Mouse (Mus musculus): Measurements from ENCODE around the gene Micall1. TPM values are rescaled to one million over a fixed set of nuclear protein-coding genes. Genes with fewer than 3 reads are reported as not detected.

Micall1 gene
- polyA plus RNA-seq, 1 experiment from 2014 or later, result 12.8 TPM

DNA sequence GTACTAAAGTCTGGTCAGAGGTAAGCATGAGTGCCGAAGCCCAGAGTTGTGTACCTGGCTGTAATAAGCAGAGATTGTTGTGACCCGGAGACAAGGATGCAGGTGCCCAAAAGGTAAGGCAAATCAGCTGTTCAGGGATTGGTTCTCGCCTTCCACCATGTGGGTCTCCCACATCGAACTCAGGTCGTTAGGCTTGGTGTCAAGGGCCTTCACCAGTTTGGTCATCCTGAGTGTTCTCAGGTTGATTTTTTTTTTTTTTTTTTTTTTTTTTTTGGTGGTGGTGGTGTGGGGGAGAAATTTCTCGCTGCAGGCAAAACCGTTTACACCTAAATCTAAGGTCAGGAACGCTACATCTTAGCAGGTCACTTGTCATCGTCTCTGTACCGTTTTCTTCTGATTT lies 34.3 kb upstream of the Micall1 start:
- H3K36me3 ChIP-seq, result peaks cover 31% of the 10 kb centered on the region
- H3K9me3 ChIP-seq, result no peaks in the 10 kb centered on the region
- peak overlapping the region; percentile 85 for H3K4me3 ChIP-seq
- 37% methylated on average over 10 of the region's 10 CpGs for WGBS
- H3K27ac ChIP-seq, result peak overlapping the region; percentile 86
- peaks cover 20% of the 10 kb centered on the region for H3K4me1 ChIP-seq
- H3K4me2 ChIP-seq, result peak overlapping the region; percentile 93
- H3K9ac ChIP-seq, result peak overlapping the region; percentile 87
- H3K27me3 ChIP-seq, result no peaks in the 10 kb centered on the region
- ATAC-seq (ENCODE audit: insufficient number of reproducible peaks, insufficient read depth, low FRiP score, low TSS enrichment, low read depth), result no peak

DNA sequence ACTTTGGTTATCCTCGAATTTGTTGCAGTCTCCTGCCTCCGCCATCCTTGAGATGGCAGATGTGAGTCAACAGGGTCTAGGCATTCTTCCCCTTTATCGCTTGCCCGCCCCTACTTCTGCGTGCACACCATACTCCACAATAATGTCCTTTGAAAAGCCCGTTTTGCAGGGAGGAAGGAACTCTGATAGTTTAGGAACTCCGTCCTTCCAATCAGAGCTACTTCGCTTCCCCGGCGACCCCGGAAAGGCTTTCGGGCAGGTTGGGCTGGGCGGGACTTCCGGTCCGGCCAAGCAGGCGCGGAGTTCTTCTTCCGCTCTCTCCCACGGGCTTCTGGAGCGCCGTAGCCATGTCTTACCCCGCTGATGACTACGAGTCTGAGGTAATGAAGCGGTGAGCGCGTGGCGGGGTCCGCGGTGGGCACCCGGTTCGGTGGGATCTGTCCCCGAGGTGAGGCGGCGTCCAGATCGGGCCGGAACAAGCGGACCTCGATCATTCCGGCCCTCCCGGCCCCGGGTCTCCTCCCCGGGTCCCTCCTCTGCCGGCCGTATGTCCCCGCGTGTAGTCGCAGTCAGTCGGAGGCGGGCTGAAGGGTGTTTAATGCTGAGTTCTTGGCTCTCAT lies 33.7 kb upstream of the Micall1 start, which contains the start of gene Eif3l:
TSS of gene Eif3l (plus strand) at position 267 of the 620 bp plus-strand sequence.
- peak; percentile 57; the same call in 1 of the 2 replicates for ATAC-seq (ENCODE audit: insufficient number of reproducible peaks, insufficient read depth, low FRiP score, low TSS enrichment, low read depth)
- Histone ChIP-seq H3K4me1 (peaks cover 20% of the 10 kb centered on the region), H3K9ac (peak within 1 kb of the TSS; percentile 87), H3K27me3 (no peaks in the 10 kb centered on the region), H3K4me3 (peak within 1 kb of the TSS; percentile 85), H3K36me3 (peaks cover 37% of the 10 kb centered on the region), H3K27ac (peak within 1 kb of the TSS; percentile 86), H3K9me3 (no peaks in the 10 kb centered on the region), H3K4me2 (peak within 1 kb of the TSS; percentile 93)
- WGBS, result under 1% methylated on average over 49 of the region's 49 CpGs

DNA sequence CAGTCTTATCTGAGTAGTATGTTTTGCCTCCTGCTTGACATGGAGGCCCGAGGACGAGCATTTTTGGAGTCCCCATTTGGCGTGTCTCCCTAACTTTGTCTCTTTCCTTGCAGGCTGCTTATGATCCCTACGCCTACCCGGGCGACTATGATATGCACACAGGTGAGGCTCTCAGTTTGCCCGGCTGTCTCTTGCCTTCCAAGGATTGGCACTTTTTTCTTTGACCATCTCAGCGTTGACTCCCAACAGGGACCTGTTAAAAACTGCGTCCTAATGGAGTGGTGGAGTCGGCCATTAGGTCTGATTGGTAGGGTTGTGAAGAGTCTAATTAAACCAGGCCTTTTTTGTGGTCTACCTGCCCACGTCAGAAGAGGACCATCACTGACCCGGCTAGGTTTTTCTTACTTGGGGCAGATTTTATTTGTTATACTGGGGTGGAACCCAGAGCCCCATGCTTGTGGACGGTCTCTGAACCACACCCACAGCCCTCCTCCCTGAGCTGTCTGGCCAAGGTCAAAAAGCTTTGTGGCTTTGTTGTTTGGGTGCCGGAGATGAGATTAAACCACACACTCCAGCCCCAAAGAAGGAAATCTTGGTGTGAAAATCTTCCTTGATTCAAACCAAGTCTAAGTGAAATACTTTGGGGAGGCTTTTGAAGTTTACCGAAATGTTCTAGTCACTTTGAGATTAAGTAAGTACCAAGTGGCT lies 32.9 kb upstream of the Micall1 start:
- Histone ChIP-seq H3K9me3 (no peaks in the 10 kb centered on the region), H3K36me3 (peaks cover 42% of the 10 kb centered on the region), H3K9ac (peak overlapping the region; percentile 87), H3K4me1 (peaks cover 20% of the 10 kb centered on the region), H3K4me3 (peak overlapping the region; percentile 85), H3K27me3 (no peaks in the 10 kb centered on the region), H3K4me2 (peak overlapping the region; percentile 93), H3K27ac (peak overlapping the region; percentile 86; the same call in 1 of the 2 replicates)
- no peak for ATAC-seq (ENCODE audit: insufficient number of reproducible peaks, insufficient read depth, low FRiP score, low TSS enrichment, low read depth)
- WGBS, result 36% methylated on average over 15 of the region's 15 CpGs

DNA sequence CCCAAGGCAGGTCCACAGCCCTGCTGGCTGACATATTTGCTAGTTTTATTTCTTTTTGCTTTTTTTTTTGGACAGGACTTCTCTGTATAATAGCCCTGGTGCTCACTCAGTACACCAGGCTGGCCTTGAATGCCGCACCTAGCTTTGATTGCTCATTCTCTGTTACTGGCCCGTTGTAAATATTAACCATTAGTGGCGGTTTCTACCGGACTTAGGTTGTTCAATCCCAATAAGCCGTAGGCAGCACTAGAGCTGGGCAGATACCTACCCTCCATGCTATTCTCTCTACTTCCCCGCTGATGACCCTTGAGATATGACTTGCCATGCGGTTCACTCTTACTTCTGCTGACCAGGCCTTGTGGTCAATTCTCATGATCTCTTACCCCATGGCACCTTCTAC lies 29.1 kb upstream of the Micall1 start:
- Histone ChIP-seq H3K27ac (no peak overlapping the region), H3K27me3 (no peaks in the 10 kb centered on the region), H3K9me3 (no peaks in the 10 kb centered on the region), H3K4me2 (no peak overlapping the region), H3K4me3 (no peak overlapping the region), H3K4me1 (peaks cover 16% of the 10 kb centered on the region), H3K9ac (no peak overlapping the region), H3K36me3 (peaks cover 80% of the 10 kb centered on the region)
- ATAC-seq (ENCODE audit: insufficient number of reproducible peaks, insufficient read depth, low FRiP score, low TSS enrichment, low read depth), result no peak
- WGBS, result 95% methylated on average over 7 of the region's 7 CpGs

DNA sequence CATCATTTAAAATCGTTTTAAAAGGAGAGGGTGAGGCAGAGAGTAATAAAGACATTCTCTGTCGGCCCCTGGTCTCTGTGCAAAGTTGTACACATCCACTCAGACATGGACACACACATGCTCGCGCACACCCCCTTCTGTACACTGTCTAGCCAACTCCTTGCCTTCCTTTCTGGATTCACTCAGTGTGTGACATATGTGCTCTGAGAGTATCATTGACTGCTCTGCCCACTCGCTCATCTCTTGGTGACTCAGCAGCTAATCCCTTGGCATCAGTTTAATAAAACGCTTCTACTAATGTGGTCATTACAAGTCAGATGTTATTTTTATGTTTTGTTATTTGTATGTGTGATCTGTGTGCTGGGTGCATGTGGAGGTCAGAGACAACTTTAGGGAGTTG lies 16.4 kb upstream of the Micall1 start:
- 0 out of 2 replicates have a peak overlapping the region, but pooled peaks have one; percentile 2 for H3K9ac ChIP-seq
- no peaks in the 10 kb centered on the region for H3K9me3 ChIP-seq
- no peaks in the 10 kb centered on the region for H3K27me3 ChIP-seq
- H3K4me2 ChIP-seq, result no peak overlapping the region
- peaks cover 88% of the 10 kb centered on the region for H3K36me3 ChIP-seq
- H3K4me1 ChIP-seq, result no peaks in the 10 kb centered on the region
- no peak overlapping the region for H3K4me3 ChIP-seq
- H3K27ac ChIP-seq, result no peak overlapping the region
- no peak for ATAC-seq (ENCODE audit: insufficient number of reproducible peaks, insufficient read depth, low FRiP score, low TSS enrichment, low read depth)
- 95% methylated on average over 6 of the region's 6 CpGs for WGBS

DNA sequence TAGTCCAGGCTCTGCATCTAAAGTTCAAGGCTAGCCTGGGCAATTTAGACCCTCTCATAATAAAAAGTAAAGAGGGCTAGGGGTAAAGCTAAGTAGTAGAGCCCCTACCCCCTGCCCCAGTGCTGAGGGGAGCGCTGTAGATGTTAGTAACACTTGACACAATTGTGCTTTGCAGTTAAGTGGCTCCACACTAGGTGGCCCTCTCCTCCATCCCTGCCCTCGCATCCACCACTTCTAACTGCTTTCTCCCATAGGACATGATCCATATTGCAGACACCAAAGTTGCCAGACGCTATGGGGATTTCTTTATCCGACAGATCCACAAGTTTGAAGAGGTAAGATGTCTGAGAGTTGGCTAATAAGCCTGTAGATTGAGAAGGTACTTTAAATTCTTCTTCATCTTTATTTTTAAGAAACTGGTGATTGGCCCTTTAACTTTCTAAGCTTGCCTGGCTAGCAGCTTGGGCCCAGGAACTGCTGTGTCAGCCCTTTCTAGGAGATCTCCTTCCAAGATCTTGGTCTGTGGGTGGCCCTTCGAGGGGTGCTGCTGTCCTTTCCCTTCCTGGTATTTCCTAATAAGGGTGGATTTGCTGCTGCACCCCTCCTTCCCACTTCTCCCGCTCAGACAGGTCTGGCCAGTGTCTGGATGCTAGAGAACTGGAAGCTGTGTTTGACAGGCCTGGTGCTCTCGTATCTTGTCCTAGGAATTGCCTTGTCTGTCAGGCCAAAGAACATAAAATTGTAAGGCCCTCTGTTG lies 15.4 kb upstream of the Micall1 start:
- no peak for ATAC-seq (ENCODE audit: insufficient number of reproducible peaks, insufficient read depth, low FRiP score, low TSS enrichment, low read depth)
- peaks cover 10% of the 10 kb centered on the region; the same call in 1 of the 2 replicates for H3K4me1 ChIP-seq
- H3K36me3 ChIP-seq, result peaks cover 80% of the 10 kb centered on the region
- H3K9ac ChIP-seq, result no peak overlapping the region
- no peaks in the 10 kb centered on the region for H3K27me3 ChIP-seq
- no peak overlapping the region for H3K4me2 ChIP-seq
- no peak overlapping the region for H3K27ac ChIP-seq
- no peak overlapping the region for H3K4me3 ChIP-seq
- H3K9me3 ChIP-seq, result no peaks in the 10 kb centered on the region
- 69% methylated on average over 7 of the region's 7 CpGs for WGBS

DNA sequence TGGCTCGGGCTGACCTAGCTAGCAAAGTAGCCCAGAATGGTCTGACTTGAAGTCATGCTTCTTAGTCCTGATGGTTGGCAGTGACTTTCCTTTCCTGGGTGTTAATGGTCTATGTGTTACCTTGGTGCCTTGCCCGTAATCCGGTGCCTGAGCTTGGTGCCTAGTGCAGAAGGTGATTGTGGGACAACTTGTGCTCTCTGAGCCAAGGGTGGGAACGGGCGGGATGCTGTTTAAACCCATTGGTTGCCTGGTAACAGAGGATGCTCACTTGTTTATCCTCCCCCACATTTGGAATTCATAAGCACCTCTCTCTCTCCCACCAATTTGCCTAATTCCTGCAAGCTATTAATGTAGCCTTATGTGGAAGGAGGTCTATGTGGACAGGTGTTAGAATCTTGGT lies 13.2 kb upstream of the Micall1 start:
- Histone ChIP-seq H3K4me2 (no peak overlapping the region), H3K9me3 (no peaks in the 10 kb centered on the region), H3K4me3 (no peak overlapping the region), H3K36me3 (peaks cover 59% of the 10 kb centered on the region), H3K4me1 (peaks cover 23% of the 10 kb centered on the region; the same call in 1 of the 2 replicates), H3K27me3 (no peaks in the 10 kb centered on the region), H3K9ac (no peak overlapping the region), H3K27ac (no peak overlapping the region)
- no peak for ATAC-seq (ENCODE audit: insufficient number of reproducible peaks, insufficient read depth, low FRiP score, low TSS enrichment, low read depth)
- WGBS, result 92% methylated on average over 5 of the region's 5 CpGs

DNA sequence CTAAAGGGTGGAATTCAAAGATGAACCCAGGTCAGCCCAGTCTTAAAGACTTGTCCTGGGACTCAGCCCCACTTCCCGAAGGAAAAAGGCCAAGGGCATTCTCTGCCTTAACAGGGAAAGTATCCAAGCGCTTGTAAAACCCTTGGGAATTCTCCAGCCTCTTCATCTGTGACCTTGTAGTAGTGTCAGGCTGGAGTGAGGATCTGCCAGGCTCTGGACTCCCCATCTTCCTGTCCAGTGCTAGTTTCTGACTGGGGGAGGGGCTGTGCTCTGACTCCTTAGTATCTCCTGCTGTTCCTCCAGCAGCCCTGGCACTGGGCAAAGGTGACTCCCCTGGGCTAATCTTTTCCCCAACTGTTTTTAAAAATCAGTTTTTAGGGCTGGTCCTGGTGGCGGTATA lies 12.1 kb upstream of the Micall1 start:
- no peak overlapping the region for H3K4me3 ChIP-seq
- no peak for ATAC-seq (ENCODE audit: insufficient number of reproducible peaks, insufficient read depth, low FRiP score, low TSS enrichment, low read depth)
- no peaks in the 10 kb centered on the region for H3K27me3 ChIP-seq
- H3K9me3 ChIP-seq, result no peaks in the 10 kb centered on the region
- 66% methylated on average over 3 of the region's 3 CpGs for WGBS
- H3K4me2 ChIP-seq, result no peak overlapping the region
- H3K9ac ChIP-seq, result peak overlapping the region; percentile 11; the same call in 1 of the 2 replicates
- H3K27ac ChIP-seq, result peak overlapping the region; percentile 36; the same call in 1 of the 2 replicates
- H3K4me1 ChIP-seq, result peaks cover 31% of the 10 kb centered on the region
- H3K36me3 ChIP-seq, result peaks cover 48% of the 10 kb centered on the region

DNA sequence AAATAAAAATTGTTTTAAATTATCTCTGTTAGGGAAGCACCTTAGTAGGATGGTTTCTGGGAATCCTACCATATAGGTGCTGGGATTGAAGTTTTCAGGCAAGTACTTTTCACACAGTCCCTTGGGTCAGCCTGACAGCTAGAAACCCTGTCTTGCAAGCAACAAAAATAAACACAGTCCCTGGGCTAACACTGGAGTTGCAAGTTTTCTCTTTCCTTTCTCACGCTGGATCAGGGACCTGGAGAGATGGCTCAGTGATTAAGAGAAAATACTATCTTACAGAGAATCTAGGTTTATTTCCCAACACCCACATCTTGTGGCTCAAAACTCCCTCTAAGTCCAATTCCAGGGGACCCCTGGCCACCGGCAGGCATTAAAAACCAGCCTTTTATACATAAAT lies 11.6 kb upstream of the Micall1 start:
- Histone ChIP-seq H3K4me2 (0 out of 2 replicates have a peak overlapping the region, but pooled peaks have one; percentile 23), H3K27me3 (no peaks in the 10 kb centered on the region), H3K4me1 (peaks cover 37% of the 10 kb centered on the region), H3K9ac (no peak overlapping the region), H3K36me3 (peaks cover 42% of the 10 kb centered on the region), H3K9me3 (no peaks in the 10 kb centered on the region), H3K4me3 (no peak overlapping the region), H3K27ac (peak overlapping the region; percentile 83)
- WGBS, result 33% methylated on average over 2 of the region's 2 CpGs
- no peak for ATAC-seq (ENCODE audit: insufficient number of reproducible peaks, insufficient read depth, low FRiP score, low TSS enrichment, low read depth)

DNA sequence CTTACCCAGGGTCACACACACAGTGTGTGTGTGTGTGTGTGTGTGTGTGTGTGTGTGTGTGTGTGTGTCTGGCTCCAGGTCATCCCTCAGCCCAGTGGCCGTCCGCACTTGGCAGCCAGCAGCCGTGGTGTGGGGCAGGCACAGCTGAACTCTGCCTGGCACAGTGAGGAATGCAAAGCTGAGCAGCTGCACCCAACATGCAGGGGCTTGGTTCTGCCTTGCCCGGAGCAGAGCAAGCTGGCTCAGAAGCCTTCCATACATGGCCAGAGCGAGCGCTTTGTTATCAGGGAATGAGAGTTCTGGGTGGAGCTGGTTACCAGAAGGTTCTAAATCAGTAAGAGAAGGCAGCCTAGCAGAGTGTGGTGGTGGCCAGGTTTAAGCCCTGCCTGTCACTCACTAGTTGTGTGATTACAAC lies 11.1 kb upstream of the Micall1 start:
- Histone ChIP-seq H3K36me3 (peaks cover 37% of the 10 kb centered on the region), H3K4me3 (no peak overlapping the region), H3K27ac (peak overlapping the region; percentile 83), H3K27me3 (no peaks in the 10 kb centered on the region), H3K4me2 (peak overlapping the region; percentile 23; the same call in 1 of the 2 replicates), H3K9me3 (no peaks in the 10 kb centered on the region), H3K9ac (0 out of 2 replicates have a peak overlapping the region, but pooled peaks have one; percentile 27), H3K4me1 (peaks cover 37% of the 10 kb centered on the region)
- 53% methylated on average over 6 of the region's 6 CpGs for WGBS
- ATAC-seq (ENCODE audit: insufficient number of reproducible peaks, insufficient read depth, low FRiP score, low TSS enrichment, low read depth), result peak; percentile 28; the same call in 1 of the 2 replicates

DNA sequence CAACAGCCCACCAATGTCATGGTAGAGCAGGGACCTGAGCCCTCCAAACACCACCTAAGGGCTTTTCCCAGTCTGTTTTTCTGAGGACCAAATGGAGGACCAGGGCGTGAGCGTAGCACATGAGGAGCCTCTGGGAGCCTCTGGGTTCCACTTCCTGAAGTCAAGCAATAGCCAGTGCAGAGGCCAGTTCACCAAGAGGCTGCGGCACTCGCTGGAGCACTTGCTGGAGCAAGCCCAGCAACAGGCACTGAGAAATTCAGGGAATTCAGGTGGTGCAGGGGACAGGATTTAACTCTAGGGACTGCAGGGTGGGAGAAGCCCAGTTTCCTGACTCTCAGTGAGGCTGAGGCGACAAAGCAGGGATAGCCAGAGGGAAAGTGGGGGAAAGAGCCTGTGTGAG lies 10.5 kb upstream of the Micall1 start:
- no peak overlapping the region for H3K4me3 ChIP-seq
- H3K36me3 ChIP-seq, result peaks cover 31% of the 10 kb centered on the region
- peaks cover 37% of the 10 kb centered on the region for H3K4me1 ChIP-seq
- 64% methylated on average over 5 of the region's 5 CpGs for WGBS
- no peak for ATAC-seq (ENCODE audit: insufficient number of reproducible peaks, insufficient read depth, low FRiP score, low TSS enrichment, low read depth)
- 0 out of 2 replicates have a peak overlapping the region, but pooled peaks have one; percentile 0 for H3K9ac ChIP-seq
- no peaks in the 10 kb centered on the region for H3K27me3 ChIP-seq
- no peaks in the 10 kb centered on the region for H3K9me3 ChIP-seq
- no peak overlapping the region for H3K4me2 ChIP-seq
- peak overlapping the region; percentile 83 for H3K27ac ChIP-seq

Data from embryonic facial prominence, embryonic 13.5 days (tissue).